Mouse (Mus musculus): ENCODE results near the gene Plch2. TPM values are rescaled to one million over a fixed set of nuclear protein-coding genes. Genes with fewer than 3 reads are reported as not detected.

The Plch2 gene
- polyA plus RNA-seq, 1 experiment from 2014 or later: 17.0 TPM

DNA sequence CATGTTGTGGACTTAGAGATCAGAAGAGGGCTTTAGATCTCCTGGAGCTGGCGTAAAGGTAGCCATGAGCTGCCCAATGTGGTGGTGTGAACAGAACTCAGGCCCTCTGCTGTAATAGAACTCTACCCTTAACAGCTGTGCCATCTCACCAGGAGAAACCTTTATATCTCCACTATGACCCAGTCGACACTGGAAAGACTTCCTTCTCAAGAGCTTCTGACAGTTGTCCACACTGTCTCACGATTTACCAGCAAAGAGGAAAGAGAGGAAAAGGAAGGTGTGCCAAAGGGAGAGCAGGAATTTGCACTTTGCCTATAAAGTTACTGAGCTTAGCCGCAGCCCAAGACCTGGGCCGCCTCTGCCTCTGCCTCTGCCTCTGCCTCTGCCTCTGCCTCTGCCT lies 114.8 kb downstream of the Plch2 start:
- no peak for ATAC-seq
- no peaks in the 10 kb centered on the region for H3K36me3 ChIP-seq (ENCODE audit: control insufficient read depth, insufficient read depth, low read length)
- no peaks in the 10 kb centered on the region for H3K27me3 ChIP-seq (replicated peaks; ENCODE audit: control insufficient read depth, insufficient read depth, low read length)
- no peak overlapping the region for H3K4me2 ChIP-seq (ENCODE audit: low read length)
- peaks cover 9% of the 10 kb centered on the region for H3K4me1 ChIP-seq (ENCODE audit: control insufficient read depth, insufficient read depth, low read depth, low read length)
- H3K9ac ChIP-seq (ENCODE audit: low read depth, low read length): no peak overlapping the region
- WGBS: 90% methylated on average over 5 of the region's 5 CpGs
- H3K27ac ChIP-seq (ENCODE audit: low read depth, low read length): no peak overlapping the region
- no peak overlapping the region for H3K4me3 ChIP-seq (ENCODE audit: low read length)
- no peaks in the 10 kb centered on the region for H3K9me3 ChIP-seq (ENCODE audit: control insufficient read depth, low read length)

DNA sequence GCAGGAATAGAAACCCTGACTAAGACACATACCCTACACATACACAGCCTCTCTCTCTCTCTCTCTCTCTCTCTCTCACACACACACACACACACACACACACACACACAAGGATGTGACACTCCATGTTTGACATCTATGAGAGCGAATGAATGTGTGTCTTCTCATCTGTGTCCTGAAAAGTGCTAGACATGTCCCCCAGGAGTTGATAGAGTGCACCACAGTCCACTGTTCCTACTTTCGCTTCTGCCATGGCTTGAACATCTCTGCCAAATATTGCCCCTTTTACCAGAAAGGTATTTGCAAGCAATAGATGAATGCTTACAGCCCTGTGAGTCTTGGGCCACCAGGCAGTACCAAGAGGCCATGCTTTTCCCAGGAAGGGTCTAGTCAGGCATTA lies 116.4 kb downstream of the Plch2 start:
- WGBS: 98% methylated on average over 2 of the region's 2 CpGs

DNA sequence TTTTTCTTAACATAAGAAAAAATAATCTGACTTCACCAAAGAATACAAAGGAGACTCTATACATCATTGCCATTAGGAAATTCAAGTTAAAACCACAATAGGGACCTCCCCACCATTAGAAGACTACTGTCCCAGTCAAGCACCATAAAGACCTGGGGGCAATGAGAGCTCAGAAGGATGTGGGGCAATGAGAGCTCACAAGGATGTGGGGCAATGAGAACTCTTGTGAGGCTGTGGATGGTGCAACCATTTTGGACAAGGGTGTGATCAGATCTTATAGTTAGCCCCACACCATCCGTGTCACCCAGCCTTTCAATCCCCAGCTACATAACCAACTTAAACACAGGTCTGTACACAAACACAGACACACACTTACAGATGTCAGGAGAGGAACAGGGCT lies 118.8 kb downstream of the Plch2 start:
- Histone ChIP-seq H3K9ac (ENCODE audit: low read depth, low read length) (no peak overlapping the region), H3K27me3 (replicated peaks; ENCODE audit: control insufficient read depth, insufficient read depth, low read length) (no peaks in the 10 kb centered on the region), H3K36me3 (ENCODE audit: control insufficient read depth, insufficient read depth, low read length) (no peaks in the 10 kb centered on the region), H3K4me3 (ENCODE audit: low read length) (no peak overlapping the region), H3K27ac (ENCODE audit: low read depth, low read length) (no peak overlapping the region), H3K9me3 (ENCODE audit: control insufficient read depth, low read length) (no peaks in the 10 kb centered on the region), H3K4me2 (ENCODE audit: low read length) (no peak overlapping the region), H3K4me1 (ENCODE audit: control insufficient read depth, insufficient read depth, low read depth, low read length) (no peaks in the 10 kb centered on the region)
- ATAC-seq: no peak
- whole genome bisulfite sequencing: 85% methylated on average over 1 of the region's 1 CpGs

More for the DNA sequence above, 116.4 kb downstream of the Plch2 start:
- ATAC-seq: no peak
- H3K9ac ChIP-seq (ENCODE audit: low read depth, low read length): no peak overlapping the region
- no peak overlapping the region for H3K27ac ChIP-seq (ENCODE audit: low read depth, low read length)
- H3K4me2 ChIP-seq (ENCODE audit: low read length): no peak overlapping the region
- no peaks in the 10 kb centered on the region for H3K9me3 ChIP-seq (ENCODE audit: control insufficient read depth, low read length)
- H3K4me1 ChIP-seq (ENCODE audit: control insufficient read depth, insufficient read depth, low read depth, low read length): no peaks in the 10 kb centered on the region
- H3K4me3 ChIP-seq (ENCODE audit: low read length): no peak overlapping the region
- H3K27me3 ChIP-seq (replicated peaks; ENCODE audit: control insufficient read depth, insufficient read depth, low read length): no peaks in the 10 kb centered on the region
- H3K36me3 ChIP-seq (ENCODE audit: control insufficient read depth, insufficient read depth, low read length): no peaks in the 10 kb centered on the region

DNA sequence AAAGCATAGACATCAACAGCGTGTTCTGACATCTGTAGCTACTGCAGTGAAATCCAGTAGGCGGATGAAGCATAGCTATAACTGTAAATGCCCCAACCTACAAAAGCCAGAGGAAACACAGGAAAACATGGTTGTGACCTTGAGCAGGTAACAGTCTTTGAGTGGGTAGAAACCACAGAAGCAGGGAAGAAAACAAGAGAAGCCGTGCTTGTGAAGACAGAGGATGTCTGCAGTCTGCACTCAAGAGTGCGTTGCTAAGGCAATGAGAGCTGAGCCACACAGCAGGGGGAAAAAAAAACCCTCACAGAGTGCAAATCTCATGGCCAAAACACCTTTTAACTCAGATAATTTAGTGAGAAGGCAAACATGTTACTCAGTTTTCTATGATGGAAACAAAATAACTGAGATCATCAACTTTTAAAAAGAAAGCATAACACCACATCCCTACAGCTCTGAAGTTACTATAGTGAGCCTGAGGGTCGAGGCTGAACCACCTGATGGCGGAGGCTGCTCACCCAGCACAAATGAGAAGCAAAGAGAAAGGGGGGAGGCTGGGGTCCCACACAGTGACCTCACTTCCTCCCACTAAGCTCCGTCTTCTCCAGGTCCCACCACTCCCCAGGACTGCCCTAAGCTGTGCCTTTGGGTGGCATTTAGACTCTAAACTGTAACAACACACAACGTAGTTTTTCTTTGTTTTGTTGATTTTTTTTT lies 119.9 kb downstream of the Plch2 start:
- H3K27me3 ChIP-seq (replicated peaks; ENCODE audit: control insufficient read depth, insufficient read depth, low read length): no peaks in the 10 kb centered on the region

DNA sequence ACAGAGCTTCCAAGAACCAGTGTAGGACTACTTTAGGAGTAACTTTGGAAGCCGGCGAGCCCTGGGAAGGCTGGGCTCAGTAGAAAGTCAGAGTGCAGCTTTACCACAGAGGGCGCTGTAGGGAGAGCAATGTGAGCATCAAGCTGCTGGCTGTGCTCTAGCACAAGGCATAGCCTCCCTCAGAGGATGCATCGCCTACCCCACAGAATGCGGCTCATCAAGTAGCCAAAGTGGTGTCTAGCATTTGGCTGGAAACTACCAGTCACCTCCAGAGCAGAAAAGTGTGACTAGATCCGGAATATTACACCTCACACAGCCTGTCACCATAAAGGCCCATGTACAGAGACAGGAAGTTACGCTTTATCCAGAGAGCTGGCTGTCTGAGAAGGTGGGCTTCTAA lies 120.8 kb downstream of the Plch2 start:
- Histone ChIP-seq H3K4me1 (ENCODE audit: control insufficient read depth, insufficient read depth, low read depth, low read length) (no peaks in the 10 kb centered on the region), H3K27ac (ENCODE audit: low read depth, low read length) (no peak overlapping the region), H3K36me3 (ENCODE audit: control insufficient read depth, insufficient read depth, low read length) (no peaks in the 10 kb centered on the region), H3K9me3 (ENCODE audit: control insufficient read depth, low read length) (no peaks in the 10 kb centered on the region), H3K9ac (ENCODE audit: low read depth, low read length) (no peak overlapping the region; the same call in 1 of the 2 replicates), H3K4me2 (ENCODE audit: low read length) (no peak overlapping the region), H3K4me3 (ENCODE audit: low read length) (no peak overlapping the region), H3K27me3 (replicated peaks; ENCODE audit: control insufficient read depth, insufficient read depth, low read length) (no peaks in the 10 kb centered on the region)
- WGBS: 74% methylated on average over 7 of the region's 7 CpGs
- ATAC-seq: no peak

More for the DNA sequence above, 119.9 kb downstream of the Plch2 start:
- no peaks in the 10 kb centered on the region for H3K9me3 ChIP-seq (ENCODE audit: control insufficient read depth, low read length)
- H3K4me1 ChIP-seq (ENCODE audit: control insufficient read depth, insufficient read depth, low read depth, low read length): no peaks in the 10 kb centered on the region
- no peak overlapping the region for H3K27ac ChIP-seq (ENCODE audit: low read depth, low read length)
- no peak for ATAC-seq
- H3K4me3 ChIP-seq (ENCODE audit: low read length): no peak overlapping the region
- WGBS: 55% methylated on average over 8 of the region's 8 CpGs
- no peak overlapping the region for H3K9ac ChIP-seq (ENCODE audit: low read depth, low read length)
- H3K4me2 ChIP-seq (ENCODE audit: low read length): no peak overlapping the region
- H3K36me3 ChIP-seq (ENCODE audit: control insufficient read depth, insufficient read depth, low read length): no peaks in the 10 kb centered on the region

DNA sequence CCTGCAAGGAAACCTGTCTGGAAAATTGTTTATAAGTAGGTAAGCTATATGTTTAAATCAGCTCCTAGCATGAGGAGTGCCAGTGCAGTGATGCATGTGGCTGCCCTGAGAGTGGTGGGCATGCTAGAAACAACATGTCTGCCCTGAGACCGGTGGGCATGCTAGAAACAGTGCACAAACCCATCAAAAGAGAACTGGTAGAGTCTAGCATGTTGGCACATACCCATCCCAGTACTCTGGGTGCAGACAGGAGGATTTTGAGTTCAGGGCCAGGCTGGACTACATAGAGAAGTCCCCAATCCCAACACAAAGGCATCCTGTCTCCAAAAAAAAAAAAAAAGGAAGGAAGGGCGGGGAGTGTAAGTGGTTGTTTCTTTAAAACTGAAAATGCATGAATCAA lies 121.8 kb downstream of the Plch2 start:
- H3K4me2 ChIP-seq (ENCODE audit: low read length): no peak overlapping the region
- no peaks in the 10 kb centered on the region for H3K4me1 ChIP-seq (ENCODE audit: control insufficient read depth, insufficient read depth, low read depth, low read length)
- no peak for ATAC-seq
- H3K9me3 ChIP-seq (ENCODE audit: control insufficient read depth, low read length): no peaks in the 10 kb centered on the region
- WGBS: 86% methylated on average over 2 of the region's 2 CpGs
- no peak overlapping the region for H3K4me3 ChIP-seq (ENCODE audit: low read length)
- H3K9ac ChIP-seq (ENCODE audit: low read depth, low read length): no peak overlapping the region
- no peak overlapping the region for H3K27ac ChIP-seq (ENCODE audit: low read depth, low read length)
- H3K36me3 ChIP-seq (ENCODE audit: control insufficient read depth, insufficient read depth, low read length): no peaks in the 10 kb centered on the region
- no peaks in the 10 kb centered on the region for H3K27me3 ChIP-seq (replicated peaks; ENCODE audit: control insufficient read depth, insufficient read depth, low read length)

DNA sequence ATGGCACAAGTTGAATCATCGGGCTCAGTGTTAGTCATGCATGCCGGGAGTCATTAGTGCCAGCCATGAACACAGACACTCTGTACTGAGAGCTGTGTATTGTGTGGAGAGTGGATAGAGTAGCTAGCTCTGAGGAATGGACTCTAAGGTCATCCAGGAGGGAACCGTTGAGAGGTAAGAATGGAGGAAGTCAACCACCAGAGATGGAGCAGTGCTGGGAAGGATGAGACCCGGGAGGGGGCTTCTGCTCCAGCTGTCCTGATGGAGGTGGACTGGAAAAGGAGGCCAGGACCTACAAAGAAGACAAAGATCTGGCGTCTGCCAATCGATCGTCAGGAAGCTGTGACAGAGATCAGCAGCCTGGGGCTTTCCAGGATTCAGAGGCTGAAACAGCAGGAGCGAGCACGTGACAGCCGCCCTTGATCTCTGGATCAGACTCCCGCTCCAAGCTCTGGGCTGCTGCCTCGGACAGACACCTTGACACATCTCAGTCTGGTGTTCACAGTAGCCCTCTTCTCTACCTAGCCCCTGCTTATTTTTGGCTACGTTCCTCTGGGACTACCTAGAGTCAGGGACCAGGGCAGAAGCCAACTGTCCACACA lies 123.2 kb downstream of the Plch2 start:
- H3K9ac ChIP-seq (ENCODE audit: low read depth, low read length): no peak overlapping the region
- H3K4me2 ChIP-seq (ENCODE audit: low read length): no peak overlapping the region
- H3K36me3 ChIP-seq (ENCODE audit: control insufficient read depth, insufficient read depth, low read length): no peaks in the 10 kb centered on the region
- no peaks in the 10 kb centered on the region for H3K27me3 ChIP-seq (replicated peaks; ENCODE audit: control insufficient read depth, insufficient read depth, low read length)
- no peaks in the 10 kb centered on the region for H3K4me1 ChIP-seq (ENCODE audit: control insufficient read depth, insufficient read depth, low read depth, low read length)
- ATAC-seq: no peak
- H3K27ac ChIP-seq (ENCODE audit: low read depth, low read length): no peak overlapping the region
- no peak overlapping the region for H3K4me3 ChIP-seq (ENCODE audit: low read length)
- no peaks in the 10 kb centered on the region for H3K9me3 ChIP-seq (ENCODE audit: control insufficient read depth, low read length)
- WGBS: 55% methylated on average over 13 of the region's 13 CpGs

Other genes starting within 250 kb of the Plch2 start
- 2.0 and 2.3 TPM in 2 replicates for gene Ttc34, start 219.3 kb downstream of the Plch2 start, polyA plus RNA-seq (2015; fragmentation: Nextera tagmentation; extraction: Ambion mirVana)
- 0.70 and 0.93 TPM in 2 replicates for gene Mmel1, start 187.2 kb downstream of the Plch2 start, polyA plus RNA-seq (2015; fragmentation: Nextera tagmentation; extraction: Ambion mirVana)
- gene Fam213b, start 157.6 kb downstream of the Plch2 start, polyA plus RNA-seq (2015; fragmentation: Nextera tagmentation; extraction: Ambion mirVana): 67.8 and 80.1 TPM in 2 replicates
- gene Tnfrsf14, start 128.2 kb downstream of the Plch2 start, polyA plus RNA-seq (2015; fragmentation: Nextera tagmentation; extraction: Ambion mirVana): 0.23 and 0.27 TPM in 2 replicates
- 146 and 167 TPM in 2 replicates for gene Hes5, start 95.9 kb downstream of the Plch2 start, polyA plus RNA-seq (2015; fragmentation: Nextera tagmentation; extraction: Ambion mirVana)
- 37.8 and 39.5 TPM in 2 replicates for gene Pank4, start 92.7 kb downstream of the Plch2 start, polyA plus RNA-seq (2015; fragmentation: Nextera tagmentation; extraction: Ambion mirVana)
- 20.6 and 21.1 TPM in 2 replicates for gene Pex10, start 10.2 kb upstream of the Plch2 start, polyA plus RNA-seq (2015; fragmentation: Nextera tagmentation; extraction: Ambion mirVana)
- gene Rer1, start 29.6 kb upstream of the Plch2 start, polyA plus RNA-seq (2015; fragmentation: Nextera tagmentation; extraction: Ambion mirVana): 125 and 131 TPM in 2 replicates
- gene Morn1, start 29.8 kb upstream of the Plch2 start, polyA plus RNA-seq (2015; fragmentation: Nextera tagmentation; extraction: Ambion mirVana): 7.5 and 9.5 TPM in 2 replicates
- 11.1 TPM in 2 replicates for gene Ski, start 165.8 kb upstream of the Plch2 start, polyA plus RNA-seq (2015; fragmentation: Nextera tagmentation; extraction: Ambion mirVana)
- gene Faap20, start 193.0 kb upstream of the Plch2 start, polyA plus RNA-seq (2015; fragmentation: Nextera tagmentation; extraction: Ambion mirVana): 72.1 and 72.5 TPM in 2 replicates

All from hindbrain, embryonic 16.5 days (tissue).